ENCODE assay signal across 8 mouse cellular contexts in genomic region chr9:92249987-92250772, GRCm38 (mm10). TPM values are rescaled to one million over a fixed set of nuclear protein-coding genes. Genes with fewer than 3 reads are reported as not detected.
DNase-seq lines count a peak whose midpoint lies in the region; ATAC-seq lines count a peak whose summit lies in the region.

No protein-coding gene starts in this region.

- peak overlapping the region; percentile 65 for H3K4me3 ChIP-seq in hindbrain, embryonic 15.5 days

- peak; percentile 93 for ATAC-seq in hindbrain, embryonic 15.5 days (ENCODE audit: low FRiP score, low read depth)

- H3K4me2 ChIP-seq in hindbrain, embryonic 15.5 days, result peak overlapping the region; percentile 93

- peak overlapping the region; percentile 54 for H3K9ac ChIP-seq in hindbrain, embryonic 15.5 days

- peaks cover 8% of the 10 kb centered on the region for H3K4me1 ChIP-seq in hindbrain, embryonic 15.5 days (replicated peaks)

- DNase-seq in WW6 (ENCODE audit: low read depth, low spot score), result peak; percentile 68
- DNase-seq in cerebellum, postnatal 4 days (ENCODE audit: low spot score in 2 of 2), result peak; percentile 27 to 54
- DNase-seq in gastrocnemius, adult 18-20 months (ENCODE audit: low spot score), result peak; percentile 82
- peak; percentile 15 to 18 for DNase-seq in left cerebral cortex, adult 18-20 months (ENCODE audit: low spot score in 2 of 2)
- DNase-seq in lung, postnatal 4 days, result peak; percentile 83 to 88
- DNase-seq in retina, postnatal 7 days (ENCODE audit: low read depth, low spot score), result peak; percentile 20
- peak; percentile 57 to 60 for DNase-seq in urinary bladder, adult 18-20 months (ENCODE audit: low spot score in 2 of 2)

- no peaks in the 10 kb centered on the region for H3K27me3 ChIP-seq in hindbrain, embryonic 15.5 days

- H3K27ac ChIP-seq in hindbrain, embryonic 15.5 days (replicated peaks), result peak overlapping the region; percentile 59

- under 1% methylated on average over 40 of the region's 40 CpGs for WGBS in hindbrain, embryonic 15.5 days

- H3K9me3 ChIP-seq in hindbrain, embryonic 15.5 days, result no peaks in the 10 kb centered on the region

- no peaks in the 10 kb centered on the region for H3K36me3 ChIP-seq in hindbrain, embryonic 15.5 days

RNA-seq across cellular contexts. Expression of gene Plscr1, which starts 0.6 kb away (rescaled TPM):
- total RNA-seq in gastrocnemius, adult 18-20 months (2021), result 1 to 10 TPM in 1 of 2 experiments, under 1 TPM in 1; 0.75 to 1.3 TPM
- 9.5 and 10.0 TPM in 2 replicates for polyA plus RNA-seq in hindbrain, embryonic 15.5 days (2015; fragmentation: Nextera tagmentation; extraction: Ambion mirVana)
- 1 to 10 TPM; 1.7 to 2.0 TPM for total RNA-seq in left cerebral cortex, adult 18-20 months (2021)

RNA-seq across cellular contexts. Expression of gene Plscr2, which starts 25.2 kb away (rescaled TPM):
- total RNA-seq in gastrocnemius, adult 18-20 months (2021), result 1 to 10 TPM; 1.6 to 1.7 TPM
- 1.2 and 1.4 TPM in 2 replicates for polyA plus RNA-seq in hindbrain, embryonic 15.5 days (2015; fragmentation: Nextera tagmentation; extraction: Ambion mirVana)
- 1 to 10 TPM; 2.8 to 3.9 TPM for total RNA-seq in left cerebral cortex, adult 18-20 months (2021)

RNA-seq across cellular contexts. Expression of gene Plscr5, which starts 57.4 kb away (rescaled TPM):
- total RNA-seq in gastrocnemius, adult 18-20 months (2021), result not detected
- polyA plus RNA-seq in hindbrain, embryonic 15.5 days (2015; fragmentation: Nextera tagmentation; extraction: Ambion mirVana), result 0.21 and 0.39 TPM in 2 replicates
- not detected for total RNA-seq in left cerebral cortex, adult 18-20 months (2021)

RNA-seq across cellular contexts. Expression of gene 1700057G04Rik, which starts 59.0 kb away (rescaled TPM):
- total RNA-seq in gastrocnemius, adult 18-20 months (2021), result not detected
- polyA plus RNA-seq in hindbrain, embryonic 15.5 days (2015; fragmentation: Nextera tagmentation; extraction: Ambion mirVana), result not detected in 2 replicates
- total RNA-seq in left cerebral cortex, adult 18-20 months (2021), result not detected

Comparison
In these comparisons a context has a peak if more than half of its experiments do, and no peak if none do; other contexts are left out.
1. Peak in every context shown above with its lines: DNase-seq, ATAC-seq, H3K4me3 ChIP-seq and H3K27ac ChIP-seq.
2. DNase-seq: peak in every context shown above with its lines; median percentile 86 in lung, postnatal 4 days; 82 in gastrocnemius, adult 18-20 months; 68 in WW6; 58 in urinary bladder, adult 18-20 months; 40 in cerebellum, postnatal 4 days; 20 in retina, postnatal 7 days; 16 in left cerebral cortex, adult 18-20 months.